Mouse (Mus musculus) cerebellum, adult 2 months (tissue): ENCODE results near the gene Cadm1.

Experiments used
- CTCF ChIP-seq: fragments of 200-500 bp; IDR thresholded peaks from 2 replicates; pipeline ENCODE4 v1.5.1; 2011; ENCODE audit warnings: low read depth, mild to moderate bottlenecking, control low read depth, low read length, moderate library complexity, borderline replicate concordance; ENCODE audit not compliant: insufficient read depth
- POLR2A ChIP-seq: fragments of 200-500 bp; IDR thresholded peaks from 2 replicates; pipeline ENCODE4 v1.6.1; 2011; ENCODE audit warnings: low read length, control low read depth, borderline replicate concordance; ENCODE audit not compliant: insufficient read depth

DNA sequence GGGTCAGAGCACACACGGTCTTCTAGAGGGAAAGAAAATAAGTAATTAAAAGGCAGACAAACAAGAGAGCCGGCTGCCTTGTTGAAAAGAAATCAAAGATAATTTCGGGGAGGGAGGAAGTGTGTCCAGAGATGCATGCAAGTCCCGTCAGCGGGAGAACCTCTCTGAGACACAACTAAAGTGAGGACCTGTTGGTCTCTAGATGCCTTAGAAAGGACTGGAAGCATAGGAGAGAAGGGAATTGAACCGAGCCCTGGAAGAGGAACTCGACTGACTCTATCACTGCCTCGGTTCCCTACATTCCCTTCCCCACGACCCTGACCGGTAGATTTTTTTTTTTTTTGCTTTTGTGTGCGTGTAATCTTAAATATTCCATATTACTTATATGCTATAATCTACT is 791 bp upstream of the Cadm1 start:
- TF ChIP-seq CTCF: no peak
- TF ChIP-seq POLR2A: no peak
